In the genomic region with DNA sequence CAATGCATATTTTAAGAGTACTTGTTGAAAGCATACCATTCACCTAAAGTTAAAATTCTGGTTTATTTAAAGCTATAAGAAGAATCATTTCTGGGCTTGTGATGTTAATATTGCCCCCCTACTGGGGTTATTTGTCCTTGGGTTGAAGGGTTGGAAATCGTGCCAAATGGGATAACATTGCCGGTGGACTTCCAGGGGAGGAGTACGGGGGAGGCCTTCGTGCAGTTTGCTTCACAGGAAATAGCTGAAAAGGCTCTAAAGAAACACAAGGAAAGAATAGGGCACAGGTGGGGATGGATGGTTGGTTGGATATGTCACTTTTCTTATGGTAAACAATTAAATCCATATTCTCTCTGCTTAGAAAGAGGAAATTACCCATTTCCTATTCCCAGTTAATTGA, we compare ENCODE assay signal across 8 mouse cellular contexts. TPM values are rescaled to one million over a fixed set of nuclear protein-coding genes. Genes with fewer than 3 reads are reported as not detected.
DNase-seq lines count a peak whose midpoint lies in the region; ATAC-seq lines count a peak whose summit lies in the region.

No protein-coding gene starts in this region.

- WGBS in kidney, embryonic 14.5 days, result 10% methylated on average over 4 of the region's 4 CpGs
- WGBS in embryonic facial prominence, embryonic 13.5 days, result 54% methylated on average over 4 of the region's 4 CpGs
- 11% methylated on average over 4 of the region's 4 CpGs for WGBS in hindbrain, embryonic 16.5 days
- 27% methylated on average over 4 of the region's 4 CpGs for WGBS in midbrain, embryonic 14.5 days

- H3K27ac ChIP-seq in kidney, embryonic 14.5 days (ENCODE audit: low read depth, low read length), result no peak overlapping the region
- H3K27ac ChIP-seq in embryonic facial prominence, embryonic 13.5 days, result no peak overlapping the region
- H3K27ac ChIP-seq in hindbrain, embryonic 16.5 days (ENCODE audit: low read depth, low read length), result no peak overlapping the region
- no peak overlapping the region for H3K27ac ChIP-seq in midbrain, embryonic 14.5 days (replicated peaks; ENCODE audit: low read depth, low read length)

- H3K4me3 ChIP-seq in kidney, embryonic 14.5 days (ENCODE audit: low read length), result peak overlapping the region; percentile 22
- H3K4me3 ChIP-seq in embryonic facial prominence, embryonic 13.5 days, result peak overlapping the region; percentile 30
- peak overlapping the region; percentile 33 for H3K4me3 ChIP-seq in hindbrain, embryonic 16.5 days (ENCODE audit: low read length)
- peak overlapping the region; percentile 28 for H3K4me3 ChIP-seq in midbrain, embryonic 14.5 days (replicated peaks; ENCODE audit: low read depth, low read length)

- no peak overlapping the region for H3K9ac ChIP-seq in kidney, embryonic 14.5 days (ENCODE audit: low read depth, low read length)
- no peak overlapping the region for H3K9ac ChIP-seq in embryonic facial prominence, embryonic 13.5 days
- H3K9ac ChIP-seq in hindbrain, embryonic 16.5 days (ENCODE audit: low read depth, low read length), result no peak overlapping the region
- no peak overlapping the region for H3K9ac ChIP-seq in midbrain, embryonic 14.5 days (replicated peaks; ENCODE audit: low read length)

- peaks cover 54% of the 10 kb centered on the region for H3K36me3 ChIP-seq in kidney, embryonic 14.5 days (ENCODE audit: control insufficient read depth, insufficient read depth, low read length)
- H3K36me3 ChIP-seq in embryonic facial prominence, embryonic 13.5 days, result peaks cover 46% of the 10 kb centered on the region
- H3K36me3 ChIP-seq in hindbrain, embryonic 16.5 days (ENCODE audit: control insufficient read depth, insufficient read depth, low read length), result peaks cover 21% of the 10 kb centered on the region
- H3K36me3 ChIP-seq in midbrain, embryonic 14.5 days (ENCODE audit: control insufficient read depth, insufficient read depth, low read length), result peaks cover 55% of the 10 kb centered on the region

- ATAC-seq in kidney, embryonic 14.5 days (ENCODE audit: low FRiP score, low TSS enrichment), result no peak
- no peak for ATAC-seq in embryonic facial prominence, embryonic 13.5 days (ENCODE audit: insufficient number of reproducible peaks, insufficient read depth, low FRiP score, low TSS enrichment, low read depth)
- no peak for ATAC-seq in hindbrain, embryonic 16.5 days
- ATAC-seq in midbrain, embryonic 14.5 days (ENCODE audit: low FRiP score, low TSS enrichment), result no peak

- no peaks in the 10 kb centered on the region for H3K9me3 ChIP-seq in kidney, embryonic 14.5 days (ENCODE audit: control insufficient read depth, low read length)
- H3K9me3 ChIP-seq in embryonic facial prominence, embryonic 13.5 days, result no peaks in the 10 kb centered on the region
- no peaks in the 10 kb centered on the region for H3K9me3 ChIP-seq in hindbrain, embryonic 16.5 days (ENCODE audit: control insufficient read depth, low read length)
- H3K9me3 ChIP-seq in midbrain, embryonic 14.5 days (ENCODE audit: control insufficient read depth, low read length), result no peaks in the 10 kb centered on the region

- DNase-seq in kidney, adult 18-20 months, result no peak
- no peak for DNase-seq in midbrain, embryonic 14.5 days
- DNase-seq in frontal cortex, adult 2 months (ENCODE audit: extremely low spot score in 1 of 2, low spot score in 1 of 2), result no peak
- DNase-seq in cerebellum, adult 9-11 months, result no peak
- DNase-seq in frontal cortex, postnatal 36 days (ENCODE audit: low spot score in 2 of 2), result no peak

- H3K4me2 ChIP-seq in kidney, embryonic 14.5 days (replicated peaks; ENCODE audit: low read depth, low read length), result peak overlapping the region; percentile 31
- H3K4me2 ChIP-seq in embryonic facial prominence, embryonic 13.5 days, result peak overlapping the region; percentile 56
- peak overlapping the region; percentile 55 for H3K4me2 ChIP-seq in hindbrain, embryonic 16.5 days (ENCODE audit: low read length)
- H3K4me2 ChIP-seq in midbrain, embryonic 14.5 days (ENCODE audit: low read length), result peak overlapping the region; percentile 58

- H3K4me1 ChIP-seq in kidney, embryonic 14.5 days (ENCODE audit: control insufficient read depth, insufficient read depth, low read length), result peaks cover 15% of the 10 kb centered on the region
- peaks cover 15% of the 10 kb centered on the region for H3K4me1 ChIP-seq in embryonic facial prominence, embryonic 13.5 days
- peaks cover 18% of the 10 kb centered on the region for H3K4me1 ChIP-seq in hindbrain, embryonic 16.5 days (ENCODE audit: control insufficient read depth, insufficient read depth, low read depth, low read length)
- peaks cover 24% of the 10 kb centered on the region for H3K4me1 ChIP-seq in midbrain, embryonic 14.5 days (ENCODE audit: control insufficient read depth, insufficient read depth, low read length)

- H3K27me3 ChIP-seq in kidney, embryonic 14.5 days (ENCODE audit: control insufficient read depth, insufficient read depth, low read length), result no peaks in the 10 kb centered on the region
- no peaks in the 10 kb centered on the region for H3K27me3 ChIP-seq in embryonic facial prominence, embryonic 13.5 days
- no peaks in the 10 kb centered on the region for H3K27me3 ChIP-seq in hindbrain, embryonic 16.5 days (replicated peaks; ENCODE audit: control insufficient read depth, insufficient read depth, low read length)
- H3K27me3 ChIP-seq in midbrain, embryonic 14.5 days (ENCODE audit: control insufficient read depth, insufficient read depth, low read length), result no peaks in the 10 kb centered on the region

RNA-seq across cellular contexts. Expression of a gene that starts 4.5 kb away (rescaled TPM):
- polyA plus RNA-seq in kidney, embryonic 14.5 days (2014; fragmentation: Nextera tagmentation; extraction: Ambion mirVana), result 598 and 606 TPM in 2 replicates
- polyA plus RNA-seq in embryonic facial prominence, embryonic 13.5 days (2015; fragmentation: Nextera tagmentation; extraction: Ambion mirVana), result 541 and 593 TPM in 2 replicates
- 384 and 414 TPM in 2 replicates for polyA plus RNA-seq in hindbrain, embryonic 16.5 days (2015; fragmentation: Nextera tagmentation; extraction: Ambion mirVana)
- 539 and 584 TPM in 2 replicates for polyA plus RNA-seq in midbrain, embryonic 14.5 days (2014; fragmentation: Nextera tagmentation; extraction: Ambion mirVana)
- polyA plus RNA-seq in frontal cortex, adult 2 months (2012; rRNA removed), result 327 and 365 TPM in 2 replicates

RNA-seq across cellular contexts. Expression of a gene that starts 27.0 kb away (rescaled TPM):
- polyA plus RNA-seq in kidney, embryonic 14.5 days (2014; fragmentation: Nextera tagmentation; extraction: Ambion mirVana), result 0.79 and 1.1 TPM in 2 replicates
- 0.52 and 0.54 TPM in 2 replicates for polyA plus RNA-seq in embryonic facial prominence, embryonic 13.5 days (2015; fragmentation: Nextera tagmentation; extraction: Ambion mirVana)
- polyA plus RNA-seq in hindbrain, embryonic 16.5 days (2015; fragmentation: Nextera tagmentation; extraction: Ambion mirVana), result 0.86 and 2.6 TPM in 2 replicates
- 0.32 and 0.77 TPM in 2 replicates for polyA plus RNA-seq in midbrain, embryonic 14.5 days (2014; fragmentation: Nextera tagmentation; extraction: Ambion mirVana)
- polyA plus RNA-seq in frontal cortex, adult 2 months (2012; rRNA removed), result 0.40 and 0.66 TPM in 2 replicates

RNA-seq across cellular contexts. Expression of a gene that starts 49.6 kb away (rescaled TPM):
- 20.8 and 29.3 TPM in 2 replicates for polyA plus RNA-seq in kidney, embryonic 14.5 days (2014; fragmentation: Nextera tagmentation; extraction: Ambion mirVana)
- 25.3 and 28.2 TPM in 2 replicates for polyA plus RNA-seq in embryonic facial prominence, embryonic 13.5 days (2015; fragmentation: Nextera tagmentation; extraction: Ambion mirVana)
- 23.5 and 25.1 TPM in 2 replicates for polyA plus RNA-seq in hindbrain, embryonic 16.5 days (2015; fragmentation: Nextera tagmentation; extraction: Ambion mirVana)
- polyA plus RNA-seq in midbrain, embryonic 14.5 days (2014; fragmentation: Nextera tagmentation; extraction: Ambion mirVana), result 25.0 and 31.6 TPM in 2 replicates
- 41.5 and 43.6 TPM in 2 replicates for polyA plus RNA-seq in frontal cortex, adult 2 months (2012; rRNA removed)

RNA-seq across cellular contexts. Expression of a gene that starts 55.8 kb away (rescaled TPM):
- 237 and 277 TPM in 2 replicates for polyA plus RNA-seq in kidney, embryonic 14.5 days (2014; fragmentation: Nextera tagmentation; extraction: Ambion mirVana)
- 289 and 322 TPM in 2 replicates for polyA plus RNA-seq in embryonic facial prominence, embryonic 13.5 days (2015; fragmentation: Nextera tagmentation; extraction: Ambion mirVana)
- 303 and 304 TPM in 2 replicates for polyA plus RNA-seq in hindbrain, embryonic 16.5 days (2015; fragmentation: Nextera tagmentation; extraction: Ambion mirVana)
- polyA plus RNA-seq in midbrain, embryonic 14.5 days (2014; fragmentation: Nextera tagmentation; extraction: Ambion mirVana), result 181 and 232 TPM in 2 replicates
- 287 and 369 TPM in 2 replicates for polyA plus RNA-seq in frontal cortex, adult 2 months (2012; rRNA removed)
